Mouse (Mus musculus) G1E-ER4 (cell line): ENCODE data around the gene Arvcf. TPM values are rescaled to one million over a fixed set of nuclear protein-coding genes. Genes with fewer than 3 reads are reported as not detected.

ENCODE experiments used
- GATA1 ChIP-seq: IDR thresholded peaks from one replicate; pipeline ENCODE4 v1.8.0; 2012; ENCODE audit warnings: low read length, inconsistent platforms
- polyA plus RNA-seq: library from polyadenylated mRNA; stranded (reverse); fragments of >175 nt; gene quantifications from 2 replicates; pipeline ENCODE4 v1.2.3, GENCODE M21; 2012

The Arvcf gene
- polyA plus RNA-seq, 1 experiment: 49.1 TPM

- TF ChIP-seq GATA1: no peak
These were observed 31.5 kb downstream of the Arvcf start for GRCm38 (mm10) chr16:18379338-18380001.

GRCm38 (mm10) chr16:18380495-18381063 is 32.6 kb downstream of the Arvcf start:
- no peak for TF ChIP-seq GATA1

DNA sequence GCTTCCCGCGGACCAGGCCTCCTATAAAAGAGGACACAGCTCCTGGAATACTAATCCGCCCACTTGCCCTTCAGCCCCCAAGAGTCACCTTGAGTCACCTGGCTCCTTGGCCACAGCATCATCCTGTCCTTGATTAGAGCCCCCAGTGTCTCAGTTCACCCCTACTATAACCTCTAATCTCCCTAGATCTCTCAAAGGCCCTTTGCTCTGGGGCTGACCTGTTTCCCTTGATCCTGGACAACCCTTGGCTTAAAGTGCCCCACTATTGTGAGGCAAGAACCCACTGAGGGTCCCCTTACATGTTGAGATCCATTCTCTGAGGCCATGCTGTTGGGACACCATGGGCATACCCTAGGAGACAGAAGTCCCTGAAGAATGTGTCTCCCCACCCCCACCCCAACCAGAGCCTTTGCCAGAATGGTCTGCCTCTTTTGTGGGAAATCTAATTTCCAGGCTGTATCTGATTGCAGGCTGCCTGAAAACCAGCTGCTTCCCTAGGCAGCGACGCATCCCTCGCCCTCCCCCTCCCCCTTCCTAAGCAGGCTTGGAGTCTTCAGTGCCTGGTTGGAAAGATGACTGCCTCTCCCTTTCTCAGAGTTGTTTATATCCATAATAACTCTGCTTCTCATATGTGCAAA is 33.8 kb downstream of the Arvcf start:
- no peak for TF ChIP-seq GATA1

DNA sequence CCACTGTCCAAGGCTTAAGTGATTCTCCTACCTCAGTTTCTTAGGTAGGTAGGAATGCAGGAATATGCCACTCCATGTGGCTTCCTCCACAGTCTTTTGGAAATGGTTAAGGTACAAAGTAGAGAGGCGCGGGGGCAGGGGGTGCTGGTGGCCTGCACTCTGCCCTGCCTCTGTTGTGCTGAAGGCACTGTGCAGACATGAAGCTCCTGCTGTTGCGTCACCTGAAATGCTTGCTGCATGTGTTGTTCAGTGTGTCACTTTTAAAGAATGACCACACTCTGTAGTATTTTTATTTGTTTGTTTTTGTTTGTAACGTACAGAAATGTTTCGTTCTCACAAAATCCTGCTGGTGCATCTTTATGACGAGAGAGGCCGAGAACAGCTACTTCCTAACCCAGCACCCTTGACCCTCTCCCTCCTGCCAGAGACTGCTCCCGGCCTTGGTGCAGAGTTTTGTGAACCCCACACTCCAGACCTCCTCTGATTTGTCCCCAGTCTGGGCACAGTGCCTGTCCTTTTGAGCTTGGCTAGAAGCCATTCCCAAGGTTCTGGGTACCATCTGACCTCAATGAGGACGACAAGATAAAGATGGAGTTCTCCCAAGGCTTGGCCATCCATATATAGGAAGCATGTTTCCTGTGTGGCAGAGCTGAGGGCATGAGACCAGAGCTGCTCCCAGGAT is 35.2 kb downstream of the Arvcf start:
- TF ChIP-seq GATA1: no peak

GRCm38 (mm10) chr16:18383756-18384155 is 35.8 kb downstream of the Arvcf start:
- TF ChIP-seq GATA1: no peak

DNA sequence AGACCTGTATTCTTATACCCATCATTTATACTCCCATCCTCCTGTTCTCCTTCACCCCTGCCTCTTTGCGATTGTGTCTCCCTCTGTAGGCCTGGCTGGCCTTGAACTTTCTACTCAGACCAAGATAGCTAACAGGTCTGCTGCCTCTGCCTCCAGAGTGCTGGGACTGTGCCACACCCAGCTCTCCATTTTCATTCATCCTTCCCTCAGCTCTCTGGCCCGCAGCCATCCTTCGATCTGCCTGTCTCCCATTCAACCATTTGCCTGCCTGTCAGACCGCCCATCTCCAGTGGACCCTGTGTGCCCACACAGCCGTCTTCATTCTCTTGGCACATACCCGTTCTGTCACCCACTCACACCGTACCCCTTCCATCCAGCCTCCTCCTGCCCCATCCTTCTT is 36.2 kb downstream of the Arvcf start:
- no peak for TF ChIP-seq GATA1

GRCm38 (mm10) chr16:18384659-18385058 is 36.7 kb downstream of the Arvcf start:
- no peak for TF ChIP-seq GATA1

- TF ChIP-seq GATA1: no peak
These were observed 37.4 kb downstream of the Arvcf start for GRCm38 (mm10) chr16:18385411-18385810.

- TF ChIP-seq GATA1: no peak
These were observed 38.5 kb downstream of the Arvcf start for GRCm38 (mm10) chr16:18386451-18386850.

DNA sequence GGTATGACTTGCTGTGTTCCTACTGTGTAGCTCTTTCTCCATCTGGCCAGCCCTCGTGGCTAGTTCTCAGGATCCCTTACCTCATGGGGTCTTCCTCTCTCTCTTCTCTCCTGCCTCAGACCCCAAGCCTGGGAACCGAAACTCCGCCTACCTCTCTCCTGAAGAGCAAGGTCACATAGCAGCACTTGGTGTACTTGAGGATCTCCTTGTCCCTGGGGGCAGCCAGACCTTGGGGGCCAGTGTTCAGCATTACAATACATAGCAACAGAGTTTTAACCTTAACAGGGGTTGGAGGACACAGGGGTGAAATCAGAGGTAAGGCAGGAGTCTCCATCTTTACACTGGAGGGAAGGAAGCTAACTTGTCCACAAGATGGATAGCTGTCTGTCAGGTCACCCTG is 39.0 kb downstream of the Arvcf start:
- no peak for TF ChIP-seq GATA1

DNA sequence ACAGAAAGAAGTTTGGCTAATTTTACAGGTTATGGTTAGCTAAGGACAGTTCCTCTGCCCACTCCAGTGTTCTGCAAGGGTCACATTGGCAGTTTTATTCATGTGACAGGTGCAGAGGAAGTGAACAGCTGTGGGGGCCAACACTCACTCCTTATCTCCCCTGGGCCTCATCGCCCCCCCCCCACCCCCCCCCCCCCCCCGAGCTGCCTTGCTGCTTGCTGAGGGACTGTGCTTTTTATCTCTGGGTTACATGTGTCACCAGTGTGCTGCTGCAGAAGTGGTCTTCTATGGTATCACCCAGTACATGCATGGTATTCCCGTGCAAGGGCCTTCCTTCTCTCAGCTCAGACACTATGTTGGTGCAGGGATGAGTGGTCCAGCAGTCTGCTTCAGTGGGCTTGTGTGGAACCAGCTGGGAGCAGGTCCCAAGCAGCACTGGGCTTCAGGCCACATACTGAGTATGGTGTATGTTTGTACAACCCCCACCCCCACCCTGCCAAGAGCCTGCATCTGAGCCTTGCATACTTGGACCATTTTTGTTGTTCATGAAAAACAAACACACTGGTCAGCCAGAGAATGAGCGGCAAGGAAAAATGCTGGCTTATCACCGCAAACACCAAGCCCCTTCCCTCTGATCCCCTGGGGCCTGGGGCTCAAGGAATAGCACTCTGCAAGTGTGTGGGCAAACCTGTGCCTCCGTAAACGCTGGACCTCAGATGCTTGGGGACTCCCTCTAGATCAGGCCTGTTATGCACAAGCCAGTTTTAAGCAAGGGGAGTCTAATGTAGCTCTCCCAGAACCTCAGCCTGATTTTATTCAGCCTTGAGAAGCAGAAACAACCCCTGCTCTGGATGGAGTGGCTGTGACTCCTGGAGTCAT is 40.0 kb downstream of the Arvcf start:
- TF ChIP-seq GATA1: no peak

DNA sequence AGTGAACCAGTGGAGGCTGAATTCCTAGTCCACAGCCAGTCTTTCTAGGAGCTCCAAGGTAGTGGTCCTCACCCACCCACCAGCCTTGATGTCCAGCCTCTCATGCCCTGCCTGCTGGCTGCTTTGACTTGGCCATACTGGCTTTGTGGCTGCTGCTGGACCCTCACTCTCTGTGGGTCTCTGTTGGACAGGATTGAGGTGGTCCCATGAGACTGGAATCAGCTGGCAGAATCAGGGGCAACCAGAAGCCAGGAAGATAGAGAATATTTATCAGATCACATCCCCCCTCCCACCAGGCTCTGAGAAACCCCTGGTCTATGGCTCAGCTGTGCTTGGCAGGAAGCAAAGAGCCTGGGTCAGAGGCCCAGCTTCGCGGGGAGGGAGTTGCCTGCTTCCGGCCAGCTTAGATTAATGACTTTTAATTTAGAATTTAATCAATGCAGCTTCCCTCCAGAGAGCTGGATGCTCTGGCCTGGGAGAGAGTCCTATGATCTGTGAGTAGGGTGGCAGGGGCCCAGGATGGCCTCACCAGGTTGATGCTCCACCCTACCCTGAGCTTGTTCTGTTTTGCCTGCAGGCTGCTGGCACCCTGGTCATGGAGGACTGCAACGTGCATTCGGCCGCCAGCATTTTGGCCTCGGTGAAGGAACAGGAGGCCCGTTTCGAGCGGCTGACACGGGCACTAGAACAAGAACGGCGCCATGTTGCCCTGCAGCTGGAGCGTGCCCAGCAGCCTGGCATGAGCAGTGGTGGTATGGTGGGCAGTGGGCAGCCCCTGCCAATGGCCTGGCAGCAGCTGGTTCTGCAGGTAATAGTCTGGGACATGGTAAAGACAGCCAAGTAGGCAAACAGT is 40.8 kb downstream of the Arvcf start:
- no peak for TF ChIP-seq GATA1

DNA sequence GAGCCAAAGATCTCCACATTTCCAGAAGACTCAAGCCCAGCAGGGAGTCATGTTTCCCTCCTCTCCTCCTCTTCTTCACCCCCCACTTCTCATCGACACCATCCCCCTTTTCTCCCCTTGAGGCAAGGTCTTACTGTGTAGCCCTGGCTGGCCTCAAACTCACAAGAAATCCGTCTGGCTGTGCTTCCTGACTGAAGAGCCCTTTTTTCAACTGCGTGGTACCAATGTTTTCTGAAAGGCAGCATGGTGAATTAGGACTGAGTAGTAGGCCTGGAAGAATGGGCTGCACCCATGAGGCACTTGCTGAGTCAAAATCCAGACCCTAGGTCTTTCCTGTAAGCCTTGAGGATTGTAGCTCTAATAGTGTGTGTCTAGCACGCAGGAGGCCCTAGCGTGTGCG is 42.4 kb downstream of the Arvcf start:
- TF ChIP-seq GATA1: no peak

- no peak for TF ChIP-seq GATA1
These were observed 43.1 kb downstream of the Arvcf start for GRCm38 (mm10) chr16:18391127-18391526.

DNA sequence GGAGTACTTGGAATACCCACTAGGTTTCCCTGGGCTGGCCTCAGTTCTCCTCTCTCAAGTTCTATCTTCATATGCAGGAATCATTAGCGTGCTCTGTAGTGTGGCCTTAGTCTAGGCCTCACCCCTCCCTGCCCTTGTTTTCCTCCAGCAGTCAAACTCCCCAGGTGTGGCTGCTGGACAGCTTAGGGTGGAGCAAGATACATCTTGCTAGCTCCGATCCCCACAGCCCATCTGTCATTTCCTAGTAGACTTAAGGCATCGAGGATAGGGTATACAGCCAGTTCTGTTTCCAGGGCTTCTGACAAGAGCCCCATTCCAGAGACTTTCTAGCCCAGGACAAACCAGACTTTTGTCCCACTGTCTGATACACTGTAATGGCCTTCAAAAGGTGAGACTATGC is 43.7 kb downstream of the Arvcf start:
- no peak for TF ChIP-seq GATA1
